Mouse (Mus musculus): ENCODE measurements around the gene 4930407I10Rik.

Gene 4930407I10Rik

DNA sequence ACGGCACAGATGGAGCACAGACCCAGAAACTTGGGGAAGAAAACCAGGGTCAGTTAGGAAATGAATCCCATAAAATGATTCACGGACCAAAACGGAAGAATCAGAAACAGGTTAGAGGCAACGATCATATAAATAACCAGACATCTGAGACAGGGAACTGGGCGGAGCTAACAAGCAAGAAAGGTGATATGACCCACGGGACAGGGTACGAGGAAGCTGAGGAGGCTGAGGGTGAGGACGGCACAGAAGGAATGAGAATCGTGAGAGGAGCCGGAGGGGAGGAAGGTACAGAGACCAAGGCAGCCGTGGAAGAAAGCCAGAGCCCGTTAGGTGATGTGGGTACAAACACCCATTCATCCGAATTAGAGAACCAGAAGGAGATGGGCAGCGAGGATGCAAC is 5.0 kb downstream of the 4930407I10Rik start:
- no peak for DNase-seq

DNA sequence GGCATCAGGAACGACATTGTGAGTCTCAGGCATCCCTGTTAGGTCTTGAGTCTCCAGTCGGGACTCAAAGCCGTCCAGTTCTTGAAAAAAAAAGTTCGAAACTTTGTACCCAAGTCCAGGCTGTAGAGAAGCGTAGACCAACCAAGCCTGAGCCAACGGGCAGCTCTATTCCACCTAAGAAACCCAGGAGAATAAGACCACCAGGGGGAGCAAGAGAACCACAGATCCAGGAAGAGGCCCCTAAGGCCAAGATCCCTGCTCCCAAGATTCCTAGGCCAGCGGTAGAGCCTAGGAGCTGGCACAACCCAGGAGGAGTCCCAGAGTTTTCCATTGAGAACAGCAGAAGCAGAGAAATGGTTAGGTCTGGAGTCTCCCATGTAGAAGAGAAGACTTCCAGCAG is 6.6 kb downstream of the 4930407I10Rik start:
- peak; percentile 81 for DNase-seq

DNA sequence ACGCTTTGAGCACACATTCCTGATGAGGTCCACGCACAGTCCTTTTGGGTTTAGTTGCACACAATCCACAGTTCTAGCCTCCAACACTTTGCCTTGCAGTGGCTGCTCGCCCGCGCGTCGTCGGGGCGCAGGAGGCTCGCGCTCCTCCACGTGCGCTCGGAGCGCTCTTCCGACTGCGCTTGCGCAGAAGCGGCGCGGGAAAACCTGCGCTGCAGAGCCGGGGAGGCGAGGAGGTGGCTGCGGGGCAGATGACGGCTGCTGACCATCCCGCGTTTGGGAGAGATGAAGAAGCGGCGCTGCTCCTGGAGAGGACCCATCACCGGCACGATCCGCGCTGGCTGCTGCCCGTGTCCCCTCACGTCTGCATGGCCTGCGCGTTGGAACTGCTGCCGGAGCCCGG is 10.9 kb downstream of the 4930407I10Rik start, which contains the start of gene Mei1:
Gene Mei1 (plus strand): TSS at position 99 of the 400 bp plus-strand sequence.
- no peak for DNase-seq

DNA sequence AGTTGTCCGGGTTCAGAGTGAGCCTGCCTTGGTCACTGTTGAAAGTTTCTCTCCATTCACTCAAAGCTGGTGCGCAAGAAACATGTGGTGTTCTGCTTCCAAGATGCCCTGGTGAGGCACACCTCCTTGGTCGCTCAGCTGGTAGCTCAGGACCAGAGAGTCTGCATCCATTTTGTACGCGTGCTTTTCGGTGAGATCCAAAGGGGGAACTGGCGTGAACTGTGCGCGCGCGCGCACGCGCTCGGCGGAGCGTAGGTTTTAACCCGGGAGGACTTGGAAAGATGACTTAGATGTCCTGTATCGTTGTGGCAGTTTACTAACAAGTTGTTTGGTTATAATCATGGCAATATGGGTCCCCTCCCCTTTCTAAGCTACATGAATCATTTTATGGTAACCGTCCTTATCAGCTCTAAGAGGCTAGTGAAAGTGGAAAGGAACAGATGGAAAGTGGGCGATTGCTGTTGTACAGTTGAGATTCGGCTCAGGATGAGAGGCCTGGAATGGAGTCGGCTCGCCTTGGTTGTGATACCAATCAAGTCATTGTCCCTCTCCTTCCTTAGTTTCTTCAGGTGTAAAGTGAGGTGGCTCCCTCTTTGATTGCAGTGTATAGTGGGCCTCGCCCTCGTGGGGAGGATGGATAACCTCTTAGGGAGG is 13.0 kb downstream of the 4930407I10Rik start:
- no peak for DNase-seq

DNA sequence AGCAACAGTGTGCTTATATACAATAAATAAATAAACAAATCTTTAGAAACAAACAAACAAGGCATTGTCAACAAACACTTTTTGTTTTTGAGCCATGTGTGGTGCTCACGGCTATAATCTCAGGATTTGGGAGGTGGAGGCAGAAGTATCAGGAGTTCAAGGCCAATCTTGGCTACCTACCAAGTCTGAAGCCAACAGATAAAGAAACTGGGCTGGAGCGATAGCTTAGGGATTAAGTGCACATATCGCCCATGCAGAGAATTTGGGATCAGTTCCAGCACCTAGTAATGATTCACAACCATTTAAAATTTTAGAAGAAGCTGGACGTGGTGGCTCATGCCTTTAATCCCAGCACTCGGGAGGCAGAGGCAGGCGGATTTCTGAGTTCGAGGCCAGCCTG is 14.5 kb downstream of the 4930407I10Rik start:
- DNase-seq: no peak

DNA sequence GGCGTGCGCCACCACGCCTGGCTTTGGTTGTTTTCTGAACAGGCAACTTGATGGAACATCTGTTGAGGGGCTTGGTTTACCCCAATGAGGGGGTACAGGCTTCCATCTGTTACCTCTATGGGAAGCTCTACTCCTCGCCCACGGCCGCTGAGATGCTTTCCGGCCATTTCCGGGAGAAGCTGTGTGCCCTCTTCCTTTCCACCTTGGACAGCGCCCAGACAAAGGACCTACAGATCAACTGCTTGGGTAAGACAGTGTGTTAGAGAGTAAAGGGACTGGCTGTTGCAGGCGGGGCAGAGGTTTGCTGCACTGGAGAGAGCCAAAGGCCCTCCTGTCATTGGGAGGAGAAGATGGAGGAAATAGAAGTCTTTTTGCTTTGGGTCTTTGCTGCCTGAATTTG is 20.9 kb downstream of the 4930407I10Rik start:
- DNase-seq: no peak

DNA sequence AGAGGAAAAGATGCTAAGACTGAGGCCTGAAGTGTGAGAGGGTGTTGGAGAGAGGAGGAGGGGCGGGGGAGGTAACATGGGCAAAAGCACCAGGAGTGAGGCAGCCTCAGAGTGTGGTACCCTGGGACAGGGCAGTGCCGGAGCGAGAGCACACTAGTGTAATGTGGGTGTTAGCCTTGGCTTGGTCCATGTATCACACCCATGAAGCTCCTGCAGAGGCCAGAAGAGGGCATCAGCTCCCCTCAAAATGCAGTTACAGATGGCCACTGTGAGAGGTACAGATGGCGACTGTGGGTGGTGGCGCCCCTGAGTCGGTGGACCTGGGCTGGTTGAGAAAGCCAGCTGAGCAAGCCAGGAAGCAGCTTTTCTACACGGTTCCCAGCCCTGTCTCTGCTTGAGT is 22.2 kb downstream of the 4930407I10Rik start:
- peak; percentile 82 for DNase-seq

DNA sequence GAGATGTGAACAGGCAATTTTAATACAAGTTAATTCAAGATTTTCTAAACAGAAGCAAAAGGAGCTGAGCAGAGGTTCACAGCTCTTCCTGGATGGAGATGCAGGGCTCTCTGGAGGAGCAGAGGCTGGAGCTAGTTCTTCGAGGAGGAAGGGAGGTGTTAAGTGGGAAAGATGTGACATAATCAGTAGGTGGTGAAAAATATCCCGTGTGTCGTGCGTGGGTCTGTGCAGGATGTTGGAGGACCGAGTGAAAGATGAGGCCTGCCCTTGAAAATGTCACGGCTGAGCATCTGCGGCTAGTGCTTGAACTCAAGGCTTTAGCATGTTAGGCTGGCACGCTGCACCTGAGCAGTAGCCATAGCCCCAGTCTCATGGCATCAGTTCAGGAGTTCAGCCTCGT is 26.7 kb downstream of the 4930407I10Rik start:
- DNase-seq: no peak

DNA sequence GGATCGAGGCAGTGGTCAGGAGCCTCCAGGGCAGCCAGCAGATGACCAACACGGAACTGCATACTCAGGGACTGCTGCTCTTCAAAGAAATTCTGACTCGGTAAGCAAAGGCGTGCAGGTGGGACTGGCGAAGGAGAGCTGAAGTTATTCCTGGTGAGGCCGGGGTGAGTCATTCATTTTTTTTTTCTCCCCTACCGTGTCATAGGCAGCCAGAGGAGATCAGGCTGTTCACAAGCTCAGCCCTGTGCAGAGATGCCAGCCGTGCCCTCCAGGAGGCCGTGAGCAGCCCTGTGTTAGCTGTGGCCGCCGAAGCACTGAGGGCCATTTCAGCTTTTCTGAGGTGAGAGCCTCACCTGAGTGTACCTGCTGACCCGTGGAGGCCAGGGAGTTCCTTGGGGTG is 27.2 kb downstream of the 4930407I10Rik start:
- DNase-seq: no peak

DNA sequence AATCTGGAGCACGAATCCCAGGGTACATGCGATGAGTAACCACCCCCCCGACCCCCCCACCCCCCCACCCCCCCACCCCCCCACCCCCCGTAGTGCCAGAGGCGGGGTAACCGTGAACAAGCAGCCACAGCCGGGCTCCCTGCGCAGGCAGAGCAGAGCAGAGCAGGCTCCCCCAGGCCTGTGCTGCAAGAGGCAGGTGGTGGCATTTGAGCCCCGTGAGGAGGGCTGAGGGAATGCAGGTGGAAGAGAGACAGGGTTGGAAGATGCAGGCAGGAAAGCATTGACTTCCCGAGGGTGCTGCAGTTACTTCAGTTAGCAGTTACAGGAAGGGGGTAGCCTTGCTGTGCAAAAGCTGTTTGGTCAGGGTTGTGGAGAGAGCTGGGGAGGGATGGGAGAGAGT is 28.3 kb downstream of the 4930407I10Rik start:
- no peak for DNase-seq

DNA sequence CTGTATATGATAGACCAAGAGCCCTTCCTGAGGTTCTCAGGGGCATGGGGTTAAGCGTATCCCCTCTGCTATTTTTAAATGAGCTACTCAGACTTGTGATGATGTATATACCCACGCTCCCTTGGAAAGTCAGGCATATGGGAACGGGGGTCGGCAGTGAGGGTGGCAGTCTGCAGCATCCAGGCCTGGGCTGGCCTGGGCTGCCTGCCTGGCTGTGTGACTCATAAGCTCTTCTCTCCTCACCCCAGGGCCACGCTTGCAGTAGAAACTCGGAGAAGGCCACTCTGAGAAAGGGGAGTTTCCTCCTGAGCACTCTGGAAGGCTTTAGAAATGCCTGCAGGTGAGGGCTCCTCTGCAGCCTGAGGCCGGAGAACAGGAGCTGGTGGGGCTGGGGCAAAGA is 32.1 kb downstream of the 4930407I10Rik start:
- no peak for DNase-seq

DNA sequence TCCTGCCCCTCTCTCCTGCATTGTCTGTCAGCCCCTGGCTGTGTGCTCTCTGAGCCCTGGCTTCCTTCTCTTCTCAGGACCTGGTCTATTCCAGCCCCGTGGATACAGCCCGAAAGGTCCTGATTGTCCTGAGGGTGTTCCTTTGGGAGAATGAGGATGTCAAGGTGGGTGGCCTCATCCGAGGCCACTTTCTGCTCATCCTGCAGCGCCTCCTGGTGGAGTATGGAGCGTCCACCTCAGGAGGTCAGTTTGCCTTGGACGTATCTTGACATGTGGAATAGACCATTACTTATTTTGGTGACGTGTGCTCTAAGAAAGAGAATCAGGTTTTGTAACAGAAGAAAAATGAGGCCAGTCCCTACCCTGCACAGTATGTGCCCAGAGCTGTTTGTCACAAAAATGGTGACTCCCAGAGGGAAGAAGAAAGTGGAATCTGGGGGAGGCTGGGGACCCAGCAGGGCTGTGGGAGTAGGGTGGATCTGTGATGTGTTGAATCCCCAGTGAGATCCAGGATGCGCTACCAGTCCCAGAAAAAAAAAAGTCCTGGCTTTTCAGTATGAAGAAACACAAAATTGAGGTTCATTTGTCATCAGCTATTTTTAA is 48.1 kb downstream of the 4930407I10Rik start:
- DNase-seq: peak; percentile 73
